Mouse (Mus musculus) stomach, postnatal 0 days (tissue): ENCODE results near the gene Tle4. TPM values are rescaled to one million over a fixed set of nuclear protein-coding genes. Genes with fewer than 3 reads are reported as not detected.

ENCODE experiments used
- ATAC-seq: fragments of 200-750 bp; cut with Nextera tagmentation; 2 replicates; pipeline ENCODE4 v1.8.0; 2017; ENCODE audit not compliant: low FRiP score, low TSS enrichment
- DNase-seq: peaks from one replicate; pipeline ENCODE4 v3.0.0-alpha.2; 2016; ENCODE audit warnings: low spot score
- H3K27ac ChIP-seq: fragments of 300-500 bp; sonication (generic); replicated peaks from 2 replicates; pipeline ENCODE4 v1.5.1; 2014; ENCODE audit warnings: mild to moderate bottlenecking, control low read depth
- H3K27me3 ChIP-seq: fragments of 300-500 bp; sonication (generic); 2 replicates; pipeline ENCODE4 v1.6.1; 2014; ENCODE audit warnings: low read length; ENCODE audit not compliant: control insufficient read depth, insufficient read depth
- H3K36me3 ChIP-seq: fragments of 300-500 bp; sonication (generic); 2 replicates; pipeline ENCODE4 v1.6.1; 2014; ENCODE audit warnings: low read length, mixed read lengths; ENCODE audit not compliant: control insufficient read depth, insufficient read depth
- H3K4me1 ChIP-seq: fragments of 300-500 bp; sonication (generic); replicated peaks from 2 replicates; pipeline ENCODE4 v1.6.1; 2014; ENCODE audit warnings: antibody characterized with exemption; ENCODE audit not compliant: control insufficient read depth, insufficient read depth
- H3K4me2 ChIP-seq: fragments of 300-500 bp; sonication (generic); replicated peaks from 2 replicates; pipeline ENCODE4 v1.6.1; 2014; ENCODE audit warnings: low read depth, mild to moderate bottlenecking, control low read depth, moderate library complexity
- H3K4me3 ChIP-seq: fragments of 300-500 bp; sonication (generic); 2 replicates; pipeline ENCODE4 v1.5.1; 2014; ENCODE audit warnings: low read depth, low read length, control low read depth
- H3K9ac ChIP-seq: fragments of 300-500 bp; sonication (generic); 2 replicates; pipeline ENCODE4 v1.6.1; 2014; ENCODE audit warnings: mild to moderate bottlenecking, low read length, control low read depth, mixed read lengths
- H3K9me3 ChIP-seq: fragments of 300-500 bp; sonication (generic); 2 replicates; pipeline ENCODE4 v1.6.1; 2016; ENCODE audit warnings: low read length; ENCODE audit not compliant: control insufficient read depth
- CTCF ChIP-seq: IDR thresholded peaks from 2 replicates; pipeline ENCODE4 v1.5.1; 2016; ENCODE audit warnings: antibody characterized with exemption, low read depth, mild to moderate bottlenecking, moderate library complexity
- EP300 ChIP-seq: optimal IDR thresholded peaks from 2 replicates; pipeline ENCODE3; 2016; ENCODE audit warnings: antibody characterized with exemption
- WGBS: fragments of 180-500 bp; shearing (Covaris S2); extraction: QIAGEN DNeasy Blood & Tissue Kit; methylation state at CpG from one replicate; pipeline ENCODE4 v1.1.7; 2014; 5-methylcytosine and 5-hydroxymethylcytosine counted together
- polyA plus RNA-seq: library from polyadenylated mRNA; unstranded; fragments of >200 nt; fragmentation: Nextera tagmentation; extraction: Ambion mirVana; gene quantifications from 2 replicates; pipeline ENCODE4 v1.2.1, GENCODE M21; 2015

Tle4 gene
- polyA plus RNA-seq, 1 experiment from 2014 or later: 5.1 TPM

DNA sequence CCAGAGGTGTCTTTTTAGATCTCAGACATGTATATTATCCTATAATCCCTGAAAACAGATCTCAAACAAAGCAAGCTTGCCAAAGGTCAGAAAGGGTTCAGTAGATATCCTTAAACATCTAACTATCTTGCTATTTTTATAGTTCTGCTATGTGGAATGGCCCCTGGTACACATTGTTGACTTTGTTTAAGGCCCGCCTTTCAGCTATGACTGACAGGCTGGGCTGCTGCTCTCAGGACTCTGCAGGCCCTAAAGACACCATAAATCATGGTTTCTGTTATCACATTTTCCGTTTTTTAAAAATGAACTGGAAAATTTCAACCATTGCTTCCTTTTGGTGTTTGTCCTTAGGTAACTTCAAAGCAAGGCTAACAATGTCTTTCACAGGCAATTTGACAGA lies 161.3 kb downstream of the Tle4 start:
- DNase-seq: no peak
- ATAC-seq: no peak
- no peak overlapping the region for H3K27ac ChIP-seq
- H3K4me3 ChIP-seq: no peak overlapping the region
- H3K4me2 ChIP-seq: no peak overlapping the region
- no peak for TF ChIP-seq EP300
- no peak for TF ChIP-seq CTCF
- no peaks in the 10 kb centered on the region for H3K9me3 ChIP-seq
- no peaks in the 10 kb centered on the region for H3K27me3 ChIP-seq
- no peaks in the 10 kb centered on the region for H3K4me1 ChIP-seq
- H3K9ac ChIP-seq: no peak overlapping the region
- 54% methylated on average over 2 of the region's 2 CpGs for WGBS
- no peaks in the 10 kb centered on the region for H3K36me3 ChIP-seq

DNA sequence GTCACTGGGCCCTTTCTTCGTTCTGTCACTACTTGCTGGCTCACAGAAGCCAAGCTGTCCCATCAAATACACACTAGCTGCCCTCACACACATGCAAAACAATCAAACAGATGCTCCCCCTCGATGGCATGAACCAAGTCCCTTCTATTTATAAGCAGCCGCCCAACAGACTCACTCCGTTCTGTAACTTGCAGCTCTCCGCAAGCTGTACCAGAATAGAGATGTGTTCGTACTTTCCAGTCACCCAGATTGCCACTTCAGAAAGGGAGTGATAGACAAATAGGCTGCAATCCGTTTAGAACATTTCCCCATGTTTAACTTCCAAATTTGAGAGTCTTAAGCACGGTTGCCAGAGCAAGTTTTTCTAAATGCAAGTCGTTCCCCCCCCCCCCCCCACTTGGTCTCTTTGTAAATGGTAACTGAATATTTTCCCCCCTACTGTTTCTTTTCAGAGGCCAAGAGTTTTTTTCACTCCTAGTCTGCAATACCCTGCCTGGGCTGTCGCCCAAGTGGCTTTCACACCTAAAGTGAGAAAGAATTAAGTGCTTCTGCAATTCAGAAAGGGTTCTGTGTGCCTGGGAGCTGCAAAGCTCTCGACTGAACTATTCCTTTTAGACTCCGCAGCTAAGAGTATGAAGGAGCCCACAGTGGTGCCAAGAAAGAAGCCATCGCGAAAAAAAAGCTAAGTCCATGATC lies 162.0 kb downstream of the Tle4 start:
- H3K27ac ChIP-seq: no peak overlapping the region
- ATAC-seq: no peak
- no peaks in the 10 kb centered on the region for H3K4me1 ChIP-seq
- H3K4me3 ChIP-seq: no peak overlapping the region
- DNase-seq: no peak
- no peak for TF ChIP-seq CTCF
- TF ChIP-seq EP300: no peak
- no peak overlapping the region for H3K9ac ChIP-seq
- H3K27me3 ChIP-seq: no peaks in the 10 kb centered on the region
- 46% methylated on average over 14 of the region's 14 CpGs for WGBS
- H3K4me2 ChIP-seq: no peak overlapping the region
- no peaks in the 10 kb centered on the region for H3K36me3 ChIP-seq
- H3K9me3 ChIP-seq: no peaks in the 10 kb centered on the region

DNA sequence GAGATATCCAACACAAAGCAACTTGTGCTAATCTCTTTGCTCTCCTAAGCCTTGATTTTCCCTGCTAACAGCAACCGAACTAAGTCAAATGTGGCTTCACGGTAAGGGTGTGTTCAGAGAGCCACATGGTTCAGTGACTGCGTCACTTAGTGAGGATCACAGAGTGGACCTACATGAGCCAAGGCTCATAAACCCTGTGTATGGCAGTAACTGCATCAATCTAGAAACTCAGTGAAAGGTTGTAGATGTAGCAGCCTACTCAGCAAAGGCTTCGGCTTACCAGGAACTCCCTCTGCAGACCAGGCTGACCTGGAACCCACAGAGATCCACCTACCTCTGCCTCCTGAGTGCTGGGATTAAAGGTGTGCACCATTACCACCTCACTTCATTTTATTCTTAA lies 164.0 kb downstream of the Tle4 start:
- H3K9ac ChIP-seq: no peak overlapping the region
- no peaks in the 10 kb centered on the region for H3K36me3 ChIP-seq
- H3K4me2 ChIP-seq: no peak overlapping the region
- no peak overlapping the region for H3K4me3 ChIP-seq
- no peak for DNase-seq
- H3K9me3 ChIP-seq: no peaks in the 10 kb centered on the region
- WGBS: 95% methylated on average over 4 of the region's 4 CpGs
- H3K27me3 ChIP-seq: no peaks in the 10 kb centered on the region
- no peak overlapping the region for H3K27ac ChIP-seq
- TF ChIP-seq CTCF (no peak), EP300 (no peak)
- no peak for ATAC-seq
- no peaks in the 10 kb centered on the region for H3K4me1 ChIP-seq

DNA sequence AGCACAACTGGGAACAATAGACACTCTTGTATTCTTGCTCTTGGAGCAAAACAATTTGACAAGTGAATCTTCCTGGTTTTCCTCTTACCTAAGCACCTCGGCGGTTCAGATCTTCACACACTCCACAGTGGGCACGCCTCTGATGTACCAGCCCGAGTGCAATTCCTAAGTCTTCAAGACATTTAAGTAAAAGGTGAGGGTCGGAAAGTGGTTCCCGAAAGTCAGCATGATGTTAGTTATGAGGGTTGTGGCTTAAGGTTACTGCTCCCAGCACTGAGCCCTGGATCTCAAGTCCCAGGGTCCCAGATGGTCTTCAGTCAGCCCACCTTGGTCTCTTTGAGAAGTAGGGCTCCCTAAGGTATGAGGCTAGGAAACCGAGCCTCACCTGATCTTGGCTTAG lies 165.4 kb downstream of the Tle4 start:
- Histone ChIP-seq H3K4me2 (no peak overlapping the region), H3K27me3 (no peaks in the 10 kb centered on the region), H3K4me1 (no peaks in the 10 kb centered on the region), H3K4me3 (no peak overlapping the region), H3K9me3 (no peaks in the 10 kb centered on the region), H3K9ac (no peak overlapping the region), H3K36me3 (no peaks in the 10 kb centered on the region), H3K27ac (no peak overlapping the region)
- ATAC-seq: no peak
- TF ChIP-seq CTCF: no peak
- TF ChIP-seq EP300: no peak
- WGBS: 88% methylated on average over 7 of the region's 7 CpGs
- DNase-seq: no peak

DNA sequence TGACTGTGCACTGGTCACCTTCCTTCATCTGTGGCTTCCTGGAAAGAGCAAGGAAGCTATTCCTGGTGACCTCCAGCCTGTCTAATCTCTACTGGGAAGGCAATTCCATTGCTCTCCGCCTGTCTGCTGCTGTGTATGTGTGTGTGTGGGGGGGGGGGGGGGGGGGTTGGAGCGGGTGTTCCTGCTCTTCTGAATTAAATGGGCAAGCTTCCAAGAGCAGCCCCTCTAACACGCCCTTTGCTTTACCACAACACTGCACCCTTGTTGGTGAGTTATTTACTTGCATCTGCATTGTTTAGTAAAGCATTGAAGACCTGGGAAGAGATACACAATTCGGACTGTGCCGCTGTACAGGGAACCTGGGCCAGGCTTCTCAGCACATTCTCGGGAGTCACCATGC lies 170.9 kb downstream of the Tle4 start:
- Histone ChIP-seq H3K4me3 (no peak overlapping the region), H3K27me3 (no peaks in the 10 kb centered on the region), H3K9ac (no peak overlapping the region), H3K9me3 (no peaks in the 10 kb centered on the region), H3K4me1 (no peaks in the 10 kb centered on the region), H3K27ac (no peak overlapping the region), H3K4me2 (no peak overlapping the region), H3K36me3 (no peaks in the 10 kb centered on the region)
- WGBS: 54% methylated on average over 6 of the region's 6 CpGs
- DNase-seq (no peak), ATAC-seq (no peak)
- TF ChIP-seq CTCF (no peak), EP300 (no peak)

DNA sequence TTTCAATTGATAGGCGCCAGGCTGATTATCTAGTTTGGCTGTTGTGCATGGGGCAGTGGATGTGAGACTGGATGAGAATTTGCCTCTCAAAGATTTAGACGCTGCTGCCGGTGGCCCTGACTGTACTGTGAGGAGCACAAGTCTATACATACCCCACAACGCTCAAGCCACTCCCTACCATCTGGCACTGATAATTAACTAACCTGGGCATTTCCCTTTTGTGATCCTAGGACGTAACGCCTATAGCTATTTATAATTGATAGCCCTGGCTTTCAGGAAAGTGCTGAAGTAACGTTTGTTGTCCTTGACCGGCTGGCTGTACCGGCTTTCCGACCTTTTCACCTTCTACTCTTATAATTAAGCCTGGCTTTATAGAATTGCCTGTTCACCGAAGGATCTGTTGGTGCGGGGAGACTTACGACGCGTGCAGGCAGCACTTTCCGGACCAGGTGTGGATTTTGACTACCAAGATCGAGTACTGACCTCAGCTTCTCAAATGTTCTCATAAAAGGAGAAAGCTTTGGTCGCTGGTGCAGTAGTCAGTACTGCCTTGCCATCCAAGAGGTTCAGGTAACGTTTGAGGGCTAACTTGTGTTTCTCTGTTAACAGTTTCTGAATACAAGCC lies 171.5 kb downstream of the Tle4 start:
- Histone ChIP-seq H3K9ac (no peak overlapping the region), H3K9me3 (no peaks in the 10 kb centered on the region), H3K27me3 (no peaks in the 10 kb centered on the region), H3K4me1 (no peaks in the 10 kb centered on the region), H3K27ac (no peak overlapping the region), H3K36me3 (no peaks in the 10 kb centered on the region), H3K4me2 (0 out of 2 replicates have a peak overlapping the region, but pooled peaks have one; percentile 0), H3K4me3 (no peak overlapping the region)
- DNase-seq: no peak
- ATAC-seq: no peak
- WGBS: 47% methylated on average over 19 of the region's 19 CpGs
- TF ChIP-seq CTCF (no peak), EP300 (no peak)
